Mouse (Mus musculus) MEL-GATA-1-ER (cell line): ENCODE results near the gene Arhgap6.

Experiments
- DNase-seq: peaks from one replicate; pipeline ENCODE4 v3.0.0-alpha.2; 2012; ENCODE audit warnings: low read depth; ENCODE audit errors: extremely low read depth

Gene Arhgap6

GRCm38 (mm10) chrX:169107372-169107771 lies 312.5 kb downstream of the Arhgap6 start:
- peak; percentile 98 for DNase-seq

- DNase-seq = no peak
These were observed 315.1 kb downstream of the Arhgap6 start for GRCm38 (mm10) chrX:169110031-169110430.

DNA sequence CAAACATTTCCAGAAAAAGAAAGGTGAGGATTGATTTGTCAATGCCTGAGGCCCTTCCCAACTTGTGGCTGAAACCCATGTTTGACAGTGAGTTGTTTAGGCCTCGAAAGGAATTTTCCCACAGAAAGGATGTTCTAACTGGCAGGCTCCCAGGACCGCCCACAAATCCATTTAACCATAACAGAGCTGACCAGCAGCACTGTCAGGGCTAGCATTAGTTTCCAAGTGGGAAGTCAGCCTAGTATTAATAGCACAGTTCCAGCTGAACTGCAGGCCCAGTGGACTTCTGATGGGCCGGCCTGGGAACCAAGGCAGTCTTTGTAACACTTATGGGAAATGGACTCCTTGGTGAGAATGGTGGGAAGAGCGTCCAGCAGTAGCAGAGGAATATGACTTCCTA lies 317.8 kb downstream of the Arhgap6 start:
- DNase-seq = no peak

DNA sequence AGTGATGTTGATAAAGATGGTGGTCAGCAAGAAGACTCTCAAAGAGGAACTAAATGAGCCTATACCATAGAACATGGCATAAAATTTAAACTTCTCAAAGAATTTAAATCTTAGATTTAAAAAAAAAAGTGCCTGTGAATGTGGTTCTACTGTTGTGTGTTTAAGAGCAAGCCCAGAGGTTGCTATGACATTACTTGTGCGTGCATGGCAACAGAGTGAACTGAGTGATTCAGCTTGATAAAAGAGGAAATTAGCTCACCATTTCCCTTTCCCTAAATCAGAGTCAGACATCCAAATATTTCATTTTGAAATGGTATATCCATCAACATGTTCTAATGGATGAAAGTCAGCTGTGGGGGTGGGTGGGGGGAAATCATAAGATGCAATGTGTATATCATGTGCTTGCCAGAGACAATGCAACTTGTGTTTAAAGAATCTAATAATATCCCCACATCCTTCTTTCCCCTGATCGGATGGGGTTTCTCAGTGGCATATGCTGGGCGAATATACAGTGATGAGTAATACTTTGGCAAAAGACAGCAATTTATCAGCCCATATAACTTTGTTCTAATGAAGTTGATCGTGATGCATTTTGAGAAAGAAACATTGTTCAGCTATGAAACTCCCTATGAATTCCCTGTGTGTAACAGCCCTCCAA lies 328.3 kb downstream of the Arhgap6 start:
- no peak for DNase-seq

- no peak for DNase-seq
These were observed 328.9 kb downstream of the Arhgap6 start for GRCm38 (mm10) chrX:169123773-169124151.

GRCm38 (mm10) chrX:169139758-169140157 lies 344.9 kb downstream of the Arhgap6 start:
- DNase-seq = no peak

DNA sequence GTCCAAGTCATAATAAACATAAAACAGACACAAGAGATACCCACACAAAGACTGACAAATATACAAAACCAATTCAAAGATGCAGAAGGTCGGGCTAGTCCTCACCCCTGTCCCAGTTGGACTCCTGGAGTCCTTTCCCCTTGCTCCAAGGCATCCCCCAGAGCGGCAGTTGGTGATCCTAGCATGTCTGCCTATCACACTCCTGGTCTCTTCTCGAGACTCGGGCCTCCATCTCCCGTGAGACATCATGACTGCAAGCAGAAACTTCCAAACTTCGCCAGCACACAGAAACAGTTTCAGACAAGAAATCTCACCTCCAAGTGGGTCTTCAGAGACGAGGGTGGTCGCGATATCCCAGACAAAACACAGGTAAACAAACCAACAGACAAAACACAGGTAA lies 345.6 kb downstream of the Arhgap6 start:
- no peak for DNase-seq

DNA sequence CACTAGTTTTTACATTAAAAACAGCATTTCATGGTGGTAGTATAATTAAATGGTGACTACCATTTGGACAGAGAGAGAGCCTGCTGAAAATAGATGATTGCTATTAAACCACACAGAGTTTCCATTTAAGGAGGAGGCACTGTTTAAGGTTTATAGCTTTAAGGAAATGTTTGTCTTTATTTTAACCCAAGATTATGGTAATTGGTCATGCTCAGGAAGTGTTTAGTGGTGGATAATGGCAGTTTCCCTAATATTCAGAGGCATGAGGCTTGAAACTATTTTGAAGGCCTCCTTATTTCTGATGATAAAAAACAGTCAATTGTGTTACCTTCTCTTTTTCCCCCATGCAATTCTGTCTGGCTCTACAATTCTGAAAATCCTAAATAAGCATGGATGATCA lies 358.9 kb downstream of the Arhgap6 start:
- peak; percentile 13 for DNase-seq

DNA sequence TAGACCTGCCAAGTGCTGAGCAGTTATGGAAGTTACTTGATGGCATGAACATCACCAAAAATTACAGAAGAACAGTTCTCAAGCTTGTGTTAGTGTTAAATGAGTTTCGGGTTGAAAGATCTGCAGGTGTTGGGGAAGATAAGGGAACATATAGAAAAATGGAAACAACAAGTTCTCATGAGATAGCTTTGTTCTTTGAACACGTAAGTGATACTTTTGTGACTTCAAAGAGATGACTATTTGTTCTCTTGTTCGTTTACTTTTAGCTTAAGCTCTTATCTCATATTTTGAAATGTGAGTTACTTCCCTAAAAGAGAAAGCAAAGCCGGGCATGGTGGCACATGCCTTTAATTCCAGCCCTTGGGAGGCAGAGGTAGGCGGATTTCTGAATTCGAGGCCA lies 363.5 kb downstream of the Arhgap6 start:
- DNase-seq = peak; percentile 78

- DNase-seq = no peak
These were observed 376.1 kb downstream of the Arhgap6 start for GRCm38 (mm10) chrX:169170981-169171380.

- DNase-seq = no peak
These were observed 378.9 kb downstream of the Arhgap6 start for GRCm38 (mm10) chrX:169173796-169174195.

- no peak for DNase-seq
These were observed 383.7 kb downstream of the Arhgap6 start for GRCm38 (mm10) chrX:169178634-169179033.

GRCm38 (mm10) chrX:169187100-169187499 lies 392.2 kb downstream of the Arhgap6 start, which contains the start of gene Amelx:
Amelx (minus strand) TSS chrX:169187200.
- DNase-seq = no peak

DNA sequence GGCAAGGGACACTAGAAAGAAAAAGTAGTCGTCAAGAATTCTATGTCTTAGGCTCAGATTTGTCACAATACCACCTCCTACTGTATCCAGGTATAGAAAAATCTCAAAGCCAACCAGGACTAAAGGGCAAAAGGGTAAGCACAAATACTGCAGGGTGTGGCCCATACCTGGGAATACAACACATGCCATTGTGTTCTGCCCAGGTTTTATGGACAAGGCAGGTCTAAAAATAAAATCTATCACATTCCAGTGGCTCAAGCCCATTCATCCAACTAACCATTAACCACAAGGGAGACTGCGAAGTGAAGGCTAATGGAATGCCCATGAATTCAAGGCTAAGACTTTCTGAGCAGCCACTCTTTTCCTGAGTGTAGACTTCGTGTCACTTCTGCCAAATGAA lies 415.1 kb downstream of the Arhgap6 start:
- no peak for DNase-seq

DNA sequence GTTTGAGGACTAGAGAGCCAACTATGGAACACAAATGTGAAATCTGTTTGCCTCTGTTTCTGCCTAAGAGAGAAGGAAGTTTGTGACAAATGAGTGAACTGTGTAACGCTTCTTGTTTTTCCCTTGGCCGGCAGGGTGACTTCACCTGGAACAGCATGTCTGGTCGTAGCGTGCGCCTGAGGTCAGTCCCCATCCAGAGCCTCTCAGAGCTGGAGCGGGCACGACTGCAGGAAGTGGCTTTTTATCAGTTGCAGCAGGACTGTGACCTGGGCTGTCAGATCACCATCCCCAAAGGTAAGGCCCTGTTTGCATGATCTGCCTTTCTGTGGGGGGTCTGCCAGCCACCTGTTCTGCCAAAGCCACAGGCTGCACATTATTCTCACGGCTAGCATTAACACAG lies 425.2 kb downstream of the Arhgap6 start:
- peak; percentile 10 for DNase-seq

- no peak for DNase-seq
These were observed 427.6 kb downstream of the Arhgap6 start for GRCm38 (mm10) chrX:169222357-169223062.

- no peak for DNase-seq
These were observed 461.0 kb downstream of the Arhgap6 start for GRCm38 (mm10) chrX:169255915-169256314.

DNA sequence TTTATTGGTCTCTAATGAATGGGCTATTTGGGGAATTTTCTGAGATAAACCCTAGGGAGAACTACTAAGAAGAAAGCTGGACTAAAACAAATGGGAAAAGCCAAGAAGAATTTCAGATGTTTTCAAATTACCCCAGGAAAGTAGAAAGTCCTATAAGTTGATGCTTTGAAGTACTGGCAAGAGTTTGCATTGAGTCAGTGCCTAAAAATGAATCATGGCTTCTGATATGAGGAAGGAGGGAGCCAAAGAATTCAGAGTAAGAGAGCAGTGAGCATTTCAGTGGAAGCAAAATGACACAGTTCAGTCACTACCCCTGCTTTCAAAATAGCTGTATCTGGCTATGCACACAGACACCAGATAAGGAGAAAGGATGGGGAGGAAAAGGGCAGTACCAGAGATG lies 461.8 kb downstream of the Arhgap6 start:
- DNase-seq = no peak

DNA sequence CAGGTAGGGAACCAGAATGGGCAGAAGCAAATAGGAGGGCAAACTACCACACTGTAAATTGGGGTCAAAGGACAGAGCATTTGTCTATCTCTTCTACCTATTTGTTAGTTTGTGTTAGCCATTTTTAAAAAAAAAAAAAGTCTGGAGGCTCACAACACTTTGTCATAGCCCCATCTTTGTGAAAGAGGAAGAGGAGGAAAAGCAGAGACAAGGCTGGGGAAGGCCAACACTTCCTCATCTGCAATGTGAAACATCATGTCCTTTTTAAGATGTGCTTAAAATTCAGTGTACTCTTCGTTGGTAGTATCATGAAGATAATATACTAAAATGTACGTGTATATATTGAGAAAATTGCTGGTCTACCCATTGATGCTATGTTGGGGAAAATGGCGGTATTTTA lies 466.1 kb downstream of the Arhgap6 start:
- DNase-seq = peak; percentile 12

DNA sequence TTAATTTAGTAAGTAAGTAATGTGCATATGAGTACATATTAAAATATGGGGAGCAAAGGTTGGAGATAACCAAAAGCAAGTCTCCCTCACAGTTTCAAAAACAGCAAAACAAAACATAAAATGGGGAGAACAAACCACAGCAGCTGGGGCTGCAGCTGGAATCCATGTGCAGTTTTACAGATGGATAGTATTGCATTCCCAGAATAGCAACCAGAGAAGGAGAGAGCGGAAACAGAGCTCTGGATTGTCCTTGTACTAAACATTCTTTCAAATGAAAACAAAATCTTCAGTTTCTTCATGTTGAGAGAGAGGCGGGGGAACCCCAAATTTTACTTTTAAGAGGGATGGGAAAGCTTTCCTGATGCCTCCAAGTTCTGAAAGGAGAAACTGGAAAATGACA lies 467.3 kb downstream of the Arhgap6 start:
- DNase-seq = no peak

DNA sequence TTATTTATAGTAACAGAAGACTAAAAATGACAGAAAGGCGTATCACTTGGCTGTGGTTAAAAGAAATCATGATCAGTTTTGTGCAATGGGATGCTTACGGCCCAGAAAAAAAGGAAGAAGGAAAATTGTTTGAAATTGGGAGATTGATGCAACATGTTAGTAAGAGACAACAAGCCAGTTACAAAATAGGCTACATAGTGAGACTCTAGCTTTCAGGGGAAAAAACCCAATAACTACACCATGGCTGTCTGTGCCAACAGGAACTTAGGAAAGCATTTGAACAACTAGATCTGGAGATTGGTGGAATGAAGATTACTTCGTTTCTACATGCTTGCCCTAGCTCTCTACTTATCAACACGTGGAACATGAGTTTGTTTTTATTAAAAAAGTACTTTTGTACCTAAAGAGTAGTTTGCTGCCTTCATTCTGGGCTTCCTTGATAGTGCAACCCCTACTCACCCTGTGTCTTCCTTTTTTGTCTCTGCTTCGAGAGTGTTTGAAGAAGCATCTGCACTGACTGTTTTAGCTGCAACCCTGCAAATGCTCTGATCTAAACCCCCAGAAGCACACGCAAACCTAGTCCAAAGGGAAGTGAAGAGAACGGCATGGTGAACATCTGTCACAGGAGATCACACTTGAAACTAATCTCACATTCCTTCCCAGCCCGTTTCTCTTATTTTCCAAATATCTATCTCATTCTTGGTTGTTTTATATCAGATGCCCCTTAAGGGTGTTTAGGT lies 468.7 kb downstream of the Arhgap6 start:
- DNase-seq = no peak

DNA sequence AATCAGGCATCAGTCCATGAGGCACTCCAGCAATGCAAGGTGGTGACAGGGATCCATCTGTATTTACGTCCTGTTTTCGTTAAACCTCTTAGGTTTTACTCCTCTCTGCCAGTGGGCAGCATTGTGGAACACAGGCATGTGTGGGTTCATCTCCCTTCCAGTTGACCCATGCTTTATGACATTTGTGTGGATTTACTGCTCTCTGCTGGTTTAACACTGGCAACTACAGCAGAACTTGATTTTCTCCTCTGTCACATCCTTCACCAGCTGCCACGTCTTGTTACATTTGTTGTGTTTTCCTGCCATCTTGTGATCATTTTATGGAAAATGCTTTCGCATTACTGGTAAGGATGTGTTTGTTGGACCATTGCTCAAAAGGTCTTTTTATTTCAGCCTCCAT lies 504.7 kb downstream of the Arhgap6 start:
- peak; percentile 38 for DNase-seq
